Mouse (Mus musculus): Measurements from ENCODE around the gene Clec3b. TPM values are rescaled to one million over a fixed set of nuclear protein-coding genes. Genes with fewer than 3 reads are reported as not detected.

Clec3b gene
- polyA plus RNA-seq, 1 experiment from 2014 or later, result not detected

DNA sequence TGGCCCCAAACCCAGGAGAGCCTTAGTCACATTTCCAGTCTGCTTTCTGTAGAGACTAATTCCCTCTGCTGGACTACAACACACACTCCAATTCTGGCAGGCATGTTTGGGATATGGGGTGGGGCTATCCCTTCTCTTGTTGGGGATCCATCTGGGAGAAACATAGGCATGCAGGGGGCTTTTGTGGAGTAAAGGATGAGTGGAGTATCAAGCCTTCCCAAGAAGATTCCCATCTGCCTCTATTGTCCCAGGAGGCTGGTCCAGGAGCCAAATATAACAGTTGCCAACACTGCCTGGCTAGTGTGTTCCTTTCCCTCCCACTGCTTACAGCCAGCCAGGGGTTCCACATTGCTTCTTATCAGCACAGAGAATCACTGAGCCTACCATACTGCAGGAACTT lies 7.0 kb downstream of the Clec3b start:
- no peaks in the 10 kb centered on the region; the same call in 1 of the 2 replicates for H3K27me3 ChIP-seq (replicated peaks)

DNA sequence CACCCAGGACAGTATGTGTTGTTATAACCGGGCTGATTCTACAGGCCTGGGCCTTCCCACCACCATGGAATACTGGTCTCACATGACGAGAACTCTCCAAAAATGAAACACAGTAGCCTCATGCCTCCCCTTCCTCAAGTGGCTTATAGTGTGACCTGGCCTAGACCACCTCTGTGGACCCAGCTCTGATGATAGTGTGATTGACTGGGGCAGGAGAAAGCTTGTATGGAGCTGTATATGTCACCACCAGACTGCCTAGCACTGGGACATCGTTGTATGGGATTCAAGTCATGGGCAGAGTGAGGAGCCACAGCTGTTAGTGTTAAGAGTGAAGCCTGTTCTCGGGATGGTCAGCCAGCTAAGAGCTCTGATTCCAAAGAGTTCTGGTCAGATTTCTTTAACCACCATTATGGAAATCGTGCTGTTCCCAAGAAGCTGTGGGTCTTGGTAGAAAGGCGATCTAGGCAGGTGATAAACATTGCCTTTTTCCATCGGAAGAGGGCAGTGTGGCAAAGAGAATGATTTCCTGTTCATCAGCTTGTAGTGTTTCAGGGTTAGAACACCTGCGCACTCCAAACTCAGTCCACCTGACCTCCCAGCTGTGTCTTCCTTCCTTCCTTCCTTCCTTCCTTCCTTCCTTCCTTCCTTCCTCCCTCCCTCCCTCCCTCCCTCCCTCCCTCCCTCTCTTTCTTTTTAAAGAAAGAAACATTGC lies 7.5 kb downstream of the Clec3b start:
- H3K4me3 ChIP-seq, result no peak overlapping the region
- H3K27me3 ChIP-seq (replicated peaks), result no peaks in the 10 kb centered on the region; the same call in 1 of the 2 replicates
- no peak overlapping the region for H3K9ac ChIP-seq
- no peaks in the 10 kb centered on the region for H3K36me3 ChIP-seq
- no peak overlapping the region for H3K4me2 ChIP-seq
- H3K4me1 ChIP-seq, result peaks cover 6% of the 10 kb centered on the region
- H3K27ac ChIP-seq, result no peak overlapping the region
- ATAC-seq, result no peak
- no peaks in the 10 kb centered on the region for H3K9me3 ChIP-seq (replicated peaks)
- WGBS (ENCODE audit: insufficient replicate concordance), result 43% methylated on average over 8 of the region's 8 CpGs

More for the DNA sequence above, 7.0 kb downstream of the Clec3b start:
- peaks cover 6% of the 10 kb centered on the region for H3K4me1 ChIP-seq
- no peak overlapping the region for H3K9ac ChIP-seq
- ATAC-seq, result no peak
- no peaks in the 10 kb centered on the region for H3K9me3 ChIP-seq (replicated peaks)
- H3K27ac ChIP-seq, result no peak overlapping the region
- no peaks in the 10 kb centered on the region for H3K36me3 ChIP-seq
- H3K4me3 ChIP-seq, result no peak overlapping the region
- H3K4me2 ChIP-seq, result no peak overlapping the region

DNA sequence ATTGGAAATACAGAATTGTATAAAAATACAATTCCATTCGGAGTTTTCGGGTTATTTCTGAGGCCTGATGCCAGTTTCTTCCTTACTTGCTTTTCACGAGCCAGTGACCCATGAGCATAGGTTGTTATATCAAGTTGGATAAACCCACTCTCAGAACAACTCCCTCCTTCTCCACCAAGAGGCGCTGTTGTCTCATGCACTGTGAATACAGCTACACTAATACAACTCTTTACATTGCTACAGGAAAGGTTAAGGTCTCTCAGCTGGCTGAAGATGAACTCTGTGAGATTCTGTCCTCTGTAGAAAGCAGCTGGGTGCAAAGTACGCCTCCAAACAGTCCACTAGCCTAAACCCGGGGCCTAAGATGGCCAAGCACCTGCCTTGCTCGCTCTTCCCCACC lies 8.6 kb downstream of the Clec3b start:
- H3K4me1 ChIP-seq, result peaks cover 6% of the 10 kb centered on the region
- no peaks in the 10 kb centered on the region; the same call in 1 of the 2 replicates for H3K27me3 ChIP-seq (replicated peaks)
- H3K27ac ChIP-seq, result no peak overlapping the region
- H3K4me2 ChIP-seq, result no peak overlapping the region
- ATAC-seq, result peak; percentile 18; the same call in 1 of the 2 replicates
- no peak overlapping the region for H3K9ac ChIP-seq
- WGBS (ENCODE audit: insufficient replicate concordance), result 45% methylated on average over 7 of the region's 7 CpGs
- no peak overlapping the region for H3K4me3 ChIP-seq
- no peaks in the 10 kb centered on the region for H3K9me3 ChIP-seq (replicated peaks)
- no peaks in the 10 kb centered on the region for H3K36me3 ChIP-seq

DNA sequence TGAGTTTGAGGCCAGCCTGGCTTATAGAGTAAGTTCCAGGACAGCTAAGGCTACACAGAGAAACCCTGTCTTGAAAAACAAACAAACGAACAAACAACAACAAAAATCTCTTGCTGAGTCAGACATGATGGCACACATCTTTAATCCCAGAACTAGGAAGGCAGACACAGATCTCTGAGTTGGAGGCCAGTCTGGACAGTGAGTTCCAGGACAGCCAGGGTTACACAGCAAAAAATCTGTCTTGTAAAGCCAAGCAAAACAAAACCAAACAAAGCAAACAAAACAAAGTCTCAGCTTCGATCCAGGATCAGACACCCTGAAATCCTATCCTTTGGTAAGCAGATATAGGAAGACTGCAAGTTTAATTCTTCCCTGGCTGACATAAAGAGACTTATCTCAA lies 11.0 kb downstream of the Clec3b start:
- ATAC-seq, result no peak
- Histone ChIP-seq H3K4me1 (peaks cover 4% of the 10 kb centered on the region), H3K9ac (no peak overlapping the region), H3K4me3 (no peak overlapping the region), H3K27me3 (replicated peaks) (no peaks in the 10 kb centered on the region; the same call in 1 of the 2 replicates), H3K4me2 (no peak overlapping the region), H3K27ac (no peak overlapping the region), H3K36me3 (no peaks in the 10 kb centered on the region), H3K9me3 (replicated peaks) (no peaks in the 10 kb centered on the region)
- WGBS (ENCODE audit: insufficient replicate concordance), result 56% methylated on average over 2 of the region's 2 CpGs

- ATAC-seq, result peak; percentile 61
- WGBS (ENCODE audit: insufficient replicate concordance), result 68% methylated on average over 4 of the region's 4 CpGs
- H3K9me3 ChIP-seq (replicated peaks), result no peaks in the 10 kb centered on the region
These were observed 12.4 kb downstream of the Clec3b start for GRCm38 (mm10) chr9:123162985-123163694.

GRCm38 (mm10) chr9:123165781-123166443 lies 15.2 kb downstream of the Clec3b start:
- H3K4me2 ChIP-seq, result no peak overlapping the region
- WGBS (ENCODE audit: insufficient replicate concordance), result 78% methylated on average over 3 of the region's 3 CpGs
- H3K4me3 ChIP-seq, result no peak overlapping the region
- H3K27me3 ChIP-seq (replicated peaks), result no peaks in the 10 kb centered on the region
- no peak overlapping the region for H3K9ac ChIP-seq
- no peaks in the 10 kb centered on the region for H3K36me3 ChIP-seq
- no peaks in the 10 kb centered on the region for H3K9me3 ChIP-seq (replicated peaks)
- no peaks in the 10 kb centered on the region for H3K4me1 ChIP-seq
- no peak for ATAC-seq
- H3K27ac ChIP-seq, result no peak overlapping the region

More at GRCm38 (mm10) chr9:123162985-123163694, 12.4 kb downstream of the Clec3b start:
- Histone ChIP-seq H3K4me3 (no peak overlapping the region), H3K36me3 (no peaks in the 10 kb centered on the region), H3K4me1 (no peaks in the 10 kb centered on the region), H3K27ac (no peak overlapping the region), H3K4me2 (no peak overlapping the region), H3K27me3 (replicated peaks) (no peaks in the 10 kb centered on the region), H3K9ac (no peak overlapping the region)

- no peak overlapping the region for H3K27ac ChIP-seq
- H3K4me2 ChIP-seq, result no peak overlapping the region
- ATAC-seq, result no peak
- no peaks in the 10 kb centered on the region for H3K4me1 ChIP-seq
- H3K27me3 ChIP-seq (replicated peaks), result no peaks in the 10 kb centered on the region
- no peaks in the 10 kb centered on the region for H3K36me3 ChIP-seq
- WGBS (ENCODE audit: insufficient replicate concordance), result 50% methylated on average over 6 of the region's 6 CpGs
- no peak overlapping the region for H3K9ac ChIP-seq
- H3K9me3 ChIP-seq (replicated peaks), result no peaks in the 10 kb centered on the region
- H3K4me3 ChIP-seq, result no peak overlapping the region
These were observed 23.0 kb downstream of the Clec3b start for GRCm38 (mm10) chr9:123173760-123174159.

- H3K27ac ChIP-seq, result no peak overlapping the region
- H3K9me3 ChIP-seq (replicated peaks), result no peaks in the 10 kb centered on the region
- ATAC-seq, result no peak
- no peak overlapping the region for H3K4me3 ChIP-seq
- no peaks in the 10 kb centered on the region for H3K36me3 ChIP-seq
- H3K9ac ChIP-seq, result no peak overlapping the region
- no peak overlapping the region for H3K4me2 ChIP-seq
- H3K27me3 ChIP-seq (replicated peaks), result no peaks in the 10 kb centered on the region
- WGBS (ENCODE audit: insufficient replicate concordance), result 70% methylated on average over 4 of the region's 4 CpGs
- H3K4me1 ChIP-seq, result no peaks in the 10 kb centered on the region
These were observed 23.6 kb downstream of the Clec3b start for GRCm38 (mm10) chr9:123174356-123174755.

DNA sequence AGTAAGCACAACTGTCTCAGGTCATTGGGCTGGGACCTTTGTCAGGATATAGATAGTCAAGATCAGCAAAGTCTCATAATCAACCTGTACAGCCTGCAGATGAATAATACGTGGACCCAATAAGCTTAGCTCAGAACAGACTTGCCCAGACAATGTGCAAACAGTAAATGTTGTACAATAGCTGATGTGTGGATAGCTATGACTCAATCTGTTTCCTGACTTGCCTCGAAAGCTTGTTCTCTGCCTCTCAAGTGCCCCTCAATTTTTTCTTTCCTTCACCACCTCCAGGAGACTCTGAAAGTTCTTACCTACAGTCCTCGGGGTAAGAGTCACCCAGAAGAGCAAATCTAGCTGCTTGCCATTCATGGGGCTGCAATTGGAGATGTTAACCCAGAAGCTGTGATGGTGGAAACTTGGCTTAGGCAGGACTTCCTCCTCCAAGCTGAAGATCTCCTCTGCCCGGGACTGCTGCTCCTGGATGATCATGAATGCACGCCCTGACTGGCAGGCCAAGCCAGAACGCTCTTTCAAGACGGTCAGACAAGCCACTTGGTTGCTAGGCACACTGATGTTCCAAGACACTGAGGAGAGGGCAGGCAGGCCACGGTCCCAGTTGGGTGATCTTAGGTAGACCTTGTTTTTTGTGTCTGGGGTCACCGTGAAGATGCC lies 26.8 kb downstream of the Clec3b start:
- H3K27me3 ChIP-seq (replicated peaks), result no peaks in the 10 kb centered on the region
- no peaks in the 10 kb centered on the region for H3K36me3 ChIP-seq
- no peak overlapping the region for H3K9ac ChIP-seq
- H3K4me2 ChIP-seq, result no peak overlapping the region
- H3K4me3 ChIP-seq, result no peak overlapping the region
- ATAC-seq, result no peak
- no peaks in the 10 kb centered on the region for H3K9me3 ChIP-seq (replicated peaks)
- no peak overlapping the region for H3K27ac ChIP-seq
- H3K4me1 ChIP-seq, result no peaks in the 10 kb centered on the region
- 61% methylated on average over 9 of the region's 9 CpGs for WGBS (ENCODE audit: insufficient replicate concordance)

- Histone ChIP-seq H3K36me3 (no peaks in the 10 kb centered on the region), H3K27me3 (replicated peaks) (no peaks in the 10 kb centered on the region), H3K9me3 (replicated peaks) (no peaks in the 10 kb centered on the region), H3K4me1 (no peaks in the 10 kb centered on the region), H3K9ac (no peak overlapping the region), H3K4me3 (no peak overlapping the region), H3K4me2 (no peak overlapping the region), H3K27ac (no peak overlapping the region)
- 78% methylated on average over 6 of the region's 6 CpGs for WGBS (ENCODE audit: insufficient replicate concordance)
- ATAC-seq, result no peak
These were observed 29.3 kb downstream of the Clec3b start for GRCm38 (mm10) chr9:123180003-123180402.

DNA sequence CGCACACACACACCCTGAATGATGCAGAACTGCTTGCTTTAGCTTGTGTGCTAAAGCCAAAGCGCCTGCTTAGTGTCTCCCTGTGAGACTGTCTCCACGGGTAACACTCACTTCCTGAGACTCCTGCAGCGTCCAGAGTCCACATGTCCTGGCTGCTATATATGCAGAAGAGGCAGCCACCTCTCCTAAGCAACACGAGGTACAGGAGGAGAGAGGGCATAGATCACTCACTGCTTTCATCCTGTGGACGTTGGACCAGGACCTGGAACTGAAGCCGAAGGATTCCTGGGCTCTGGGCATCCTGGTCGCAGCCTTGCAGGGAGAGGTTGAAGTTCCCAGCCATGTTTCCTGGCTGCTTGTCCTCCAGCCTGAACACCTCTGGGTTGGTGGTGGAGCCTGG lies 32.5 kb downstream of the Clec3b start:
- no peak overlapping the region for H3K4me3 ChIP-seq
- H3K9ac ChIP-seq, result no peak overlapping the region
- H3K9me3 ChIP-seq (replicated peaks), result no peaks in the 10 kb centered on the region
- WGBS (ENCODE audit: insufficient replicate concordance), result 56% methylated on average over 8 of the region's 8 CpGs
- no peak overlapping the region for H3K4me2 ChIP-seq
- H3K4me1 ChIP-seq, result no peaks in the 10 kb centered on the region
- H3K27ac ChIP-seq, result no peak overlapping the region
- H3K36me3 ChIP-seq, result no peaks in the 10 kb centered on the region
- H3K27me3 ChIP-seq (replicated peaks), result no peaks in the 10 kb centered on the region
- no peak for ATAC-seq

GRCm38 (mm10) chr9:123185546-123185945 lies 34.8 kb downstream of the Clec3b start:
- H3K4me3 ChIP-seq, result no peak overlapping the region
- H3K27me3 ChIP-seq (replicated peaks), result no peaks in the 10 kb centered on the region
- H3K36me3 ChIP-seq, result no peaks in the 10 kb centered on the region
- no peak overlapping the region for H3K27ac ChIP-seq
- no peak overlapping the region for H3K9ac ChIP-seq
- 42% methylated on average over 2 of the region's 2 CpGs for WGBS (ENCODE audit: insufficient replicate concordance)
- H3K9me3 ChIP-seq (replicated peaks), result no peaks in the 10 kb centered on the region
- no peaks in the 10 kb centered on the region for H3K4me1 ChIP-seq
- ATAC-seq, result no peak
- H3K4me2 ChIP-seq, result no peak overlapping the region
